Mouse (Mus musculus) CH12.LX (cell line): ENCODE results near the gene Hk1.

Experiments used
- CHD1 ChIP-seq: IDR thresholded peaks from 2 replicates; pipeline ENCODE4 v1.6.1; 2012; ENCODE audit warnings: low read depth, low read length, improper control_type of control experiment, inconsistent platforms
- CHD2 ChIP-seq: IDR thresholded peaks from 2 replicates; pipeline ENCODE4 v1.6.1; 2011; ENCODE audit warnings: low read length, improper control_type of control experiment
- CTCF ChIP-seq, 2 experiments: IDR thresholded peaks in 1 of 2; conservative IDR thresholded peaks in 1 of 2; 2 replicates each; pipeline ENCODE4 v1.5.1; 2011 to 2012; ENCODE audit warnings: low read depth in 2 of 2, low read length in 2 of 2, improper control_type of control experiment in 1 of 2, inconsistent platforms in 1 of 2, mild to moderate bottlenecking in 1 of 2, moderate library complexity in 1 of 2
- GABPA ChIP-seq: IDR thresholded peaks from 2 replicates; pipeline ENCODE4 v1.6.1; 2012; ENCODE audit warnings: low read depth, low read length, improper control_type of control experiment, inconsistent platforms; ENCODE audit not compliant: insufficient replicate concordance
- POLR2A ChIP-seq: IDR thresholded peaks from 2 replicates; pipeline ENCODE4 v1.6.1; 2011; ENCODE audit warnings: low read depth, mild to moderate bottlenecking, improper control_type of control experiment, low read length
- RCOR1 ChIP-seq: conservative IDR thresholded peaks from 2 replicates; pipeline ENCODE4 v1.6.1; 2012; ENCODE audit warnings: low read depth, mild to moderate bottlenecking, inconsistent platforms, low read length, improper control_type of control experiment
- USF1 ChIP-seq: IDR thresholded peaks from 2 replicates; pipeline ENCODE4 v1.6.1; 2014; ENCODE audit warnings: low read depth, mild to moderate bottlenecking, inconsistent platforms, low read length, improper control_type of control experiment
- ZMIZ1 ChIP-seq: IDR thresholded peaks from 2 replicates; pipeline ENCODE4 v1.6.1; 2012; ENCODE audit warnings: low read depth, mild to moderate bottlenecking, inconsistent platforms, low read length, improper control_type of control experiment

DNA sequence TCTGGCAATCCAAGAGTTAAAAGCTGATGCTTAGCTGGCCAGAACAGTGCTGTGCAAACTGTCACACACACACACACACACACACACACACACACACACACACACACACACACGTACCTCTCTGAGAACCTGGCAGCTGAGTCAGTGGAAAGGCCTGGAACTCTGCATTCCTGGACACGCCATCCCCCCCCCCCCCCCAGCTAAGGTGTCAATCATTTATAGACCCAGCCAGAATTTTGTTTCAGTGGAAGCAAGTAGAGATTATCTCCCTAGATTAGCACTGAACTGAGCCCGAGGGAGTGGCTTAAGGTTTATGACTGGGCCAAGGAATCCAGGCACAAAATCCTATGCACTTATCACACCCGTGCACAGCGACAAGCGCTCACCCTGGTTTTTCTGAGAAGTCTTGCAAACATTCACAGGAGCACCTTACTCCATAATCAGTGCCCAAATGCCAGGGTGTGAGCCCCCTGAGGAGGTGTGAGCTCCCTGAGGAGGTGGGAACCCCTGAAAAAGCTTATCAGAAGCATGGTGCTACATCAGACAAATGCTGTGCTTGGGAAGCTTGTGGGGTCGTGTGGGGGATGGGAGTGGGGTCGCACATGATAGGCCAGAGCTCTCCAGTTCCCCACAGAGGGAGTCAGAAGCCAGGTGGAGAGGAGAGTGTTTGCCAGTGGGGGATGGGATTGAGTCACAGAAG, 33.3 kb upstream of the Hk1 start:
- TF ChIP-seq USF1 (no peak), POLR2A (no peak), GABPA (no peak), CTCF (conservative IDR thresholded peaks at IDR 0.05 in 1 of 2, IDR thresholded peaks at IDR 0.05 in 1 of 2; ENCODE audit: low read depth in 2 of 2, low read length in 2 of 2) (no peak), ZMIZ1 (no peak), RCOR1 (no peak), CHD2 (no peak), CHD1 (no peak)
